Mouse (Mus musculus) hindbrain, embryonic 11.5 days (tissue): ENCODE results near the gene Rpl38. TPM values are rescaled to one million over a fixed set of nuclear protein-coding genes. Genes with fewer than 3 reads are reported as not detected.

Experiments
- ATAC-seq: fragments of 200-750 bp; cut with Nextera tagmentation; 2 replicates; pipeline ENCODE4 v1.8.0; 2017; ENCODE audit warnings: mild to moderate bottlenecking, moderate TSS enrichment, moderate library complexity; ENCODE audit not compliant: low FRiP score
- DNase-seq: peaks from one replicate; pipeline ENCODE4 v3.0.0-alpha.2; 2015; ENCODE audit warnings: low spot score
- H3K27ac ChIP-seq: fragments of 300-500 bp; sonication (generic); 2 replicates; pipeline ENCODE4 v1.5.1; 2014; ENCODE audit warnings: mild to moderate bottlenecking, low read depth, low read length
- H3K27me3 ChIP-seq: fragments of 300-500 bp; sonication (generic); 2 replicates; pipeline ENCODE4 v1.6.1; 2014; ENCODE audit warnings: mild to moderate bottlenecking, low read length, moderate library complexity, mixed read lengths; ENCODE audit not compliant: control insufficient read depth, insufficient read depth
- H3K36me3 ChIP-seq: fragments of 300-500 bp; sonication (generic); 2 replicates; pipeline ENCODE4 v1.6.1; 2014; ENCODE audit warnings: mild to moderate bottlenecking, low read length, moderate library complexity, mixed read lengths; ENCODE audit not compliant: control insufficient read depth, insufficient read depth
- H3K4me1 ChIP-seq: fragments of 300-500 bp; sonication (generic); replicated peaks from 2 replicates; pipeline ENCODE4 v1.6.1; 2014; ENCODE audit warnings: low read length, mixed read lengths; ENCODE audit not compliant: control insufficient read depth, insufficient read depth
- H3K4me2 ChIP-seq: fragments of 300-500 bp; sonication (generic); replicated peaks from 2 replicates; pipeline ENCODE4 v1.6.1; 2014; ENCODE audit warnings: mild to moderate bottlenecking, low read depth, low read length
- H3K4me3 ChIP-seq: fragments of 300-500 bp; sonication (generic); 2 replicates; pipeline ENCODE4 v1.5.1; 2014; ENCODE audit warnings: low read depth, low read length
- H3K9ac ChIP-seq: fragments of 300-500 bp; sonication (generic); 2 replicates; pipeline ENCODE4 v1.6.1; 2014; ENCODE audit warnings: low read depth, low read length
- H3K9me3 ChIP-seq: fragments of 300-500 bp; sonication (generic); 2 replicates; pipeline ENCODE4 v1.6.1; 2016; ENCODE audit warnings: low read length; ENCODE audit not compliant: control insufficient read depth
- WGBS: fragments of 180-500 bp; shearing (Covaris S2); extraction: QIAGEN DNeasy Blood & Tissue Kit; methylation state at CpG from one replicate; pipeline ENCODE4 v1.1.7; 2014; 5-methylcytosine and 5-hydroxymethylcytosine counted together
- polyA plus RNA-seq: library from polyadenylated mRNA; unstranded; fragments of >200 nt; fragmentation: Nextera tagmentation; extraction: Ambion mirVana; gene quantifications from 2 replicates; pipeline ENCODE4 v1.2.1, GENCODE M21; 2014

Rpl38 gene
- polyA plus RNA-seq, 1 experiment from 2014 or later: 833 TPM

DNA sequence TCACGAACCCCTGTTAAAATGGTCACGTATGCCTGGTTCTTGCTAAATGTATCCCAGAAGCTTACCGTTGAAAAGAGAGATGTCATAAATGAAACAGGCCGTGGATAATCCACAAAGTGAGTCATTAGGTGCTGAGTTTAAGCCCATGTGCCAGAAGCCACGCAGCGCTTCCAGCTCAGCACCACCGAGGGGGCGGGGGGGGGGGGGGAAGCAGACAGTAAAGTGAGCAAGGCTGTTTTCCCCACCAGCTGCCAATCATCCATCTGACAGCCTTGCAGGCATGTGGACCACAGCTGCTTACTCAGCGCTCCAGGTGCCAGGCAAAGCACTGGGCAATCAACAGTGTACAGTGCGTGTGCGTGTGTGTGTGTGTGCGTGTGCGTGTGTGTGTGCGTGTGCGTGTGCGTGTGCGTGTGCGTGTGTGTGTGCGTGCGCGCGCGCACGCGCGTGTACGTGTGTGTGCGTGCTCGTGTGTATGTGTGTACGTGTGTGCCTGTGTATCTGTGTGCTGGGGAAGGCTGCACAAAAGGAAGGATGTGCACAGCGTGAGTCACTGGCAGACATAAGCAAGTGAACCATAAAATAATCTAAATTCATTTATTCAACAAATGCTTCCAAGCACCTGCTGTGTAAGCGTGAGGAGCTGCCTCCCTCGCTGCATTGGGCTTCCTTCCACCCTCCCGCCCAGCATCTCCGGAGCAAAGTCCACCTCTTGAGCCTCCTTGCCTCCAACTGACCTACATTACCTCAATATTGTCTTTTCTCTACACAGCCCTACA lies 31.4 kb upstream of the Rpl38 start:
- DNase-seq: no peak
- H3K27me3 ChIP-seq: peaks cover 2% of the 10 kb centered on the region; the same call in 1 of the 2 replicates

GRCm38 (mm10) chr11:114638647-114639290 lies 29.6 kb upstream of the Rpl38 start:
- Histone ChIP-seq H3K9ac (no peak overlapping the region), H3K4me1 (peaks cover 9% of the 10 kb centered on the region; the same call in 1 of the 2 replicates), H3K9me3 (no peaks in the 10 kb centered on the region), H3K27ac (no peak overlapping the region), H3K36me3 (no peaks in the 10 kb centered on the region), H3K4me3 (no peak overlapping the region), H3K27me3 (peaks cover 2% of the 10 kb centered on the region; the same call in 1 of the 2 replicates), H3K4me2 (no peak overlapping the region)
- 55% methylated on average over 10 of the region's 10 CpGs for WGBS
- no peak for ATAC-seq
- no peak for DNase-seq

More for the DNA sequence above, 31.4 kb upstream of the Rpl38 start:
- H3K4me1 ChIP-seq: peaks cover 9% of the 10 kb centered on the region; the same call in 1 of the 2 replicates
- no peak overlapping the region for H3K9ac ChIP-seq
- 59% methylated on average over 34 of the region's 35 CpGs for WGBS
- ATAC-seq: 0 out of 2 replicates have a peak, but pooled peaks have one; percentile 45
- H3K9me3 ChIP-seq: no peaks in the 10 kb centered on the region
- no peaks in the 10 kb centered on the region for H3K36me3 ChIP-seq
- H3K4me2 ChIP-seq: no peak overlapping the region
- H3K4me3 ChIP-seq: no peak overlapping the region
- no peak overlapping the region for H3K27ac ChIP-seq

GRCm38 (mm10) chr11:114639681-114640103 lies 28.6 kb upstream of the Rpl38 start:
- H3K36me3 ChIP-seq: no peaks in the 10 kb centered on the region
- H3K27me3 ChIP-seq: peaks cover 2% of the 10 kb centered on the region; the same call in 1 of the 2 replicates
- H3K4me1 ChIP-seq: peaks cover 9% of the 10 kb centered on the region; the same call in 1 of the 2 replicates
- peak overlapping the region; percentile 35 for H3K4me2 ChIP-seq
- ATAC-seq (0 out of 2 replicates have a peak, but pooled peaks have one; percentile 15), DNase-seq (peak; percentile 55)
- H3K4me3 ChIP-seq: no peak overlapping the region
- 1% methylated on average over 19 of the region's 19 CpGs for WGBS
- H3K9me3 ChIP-seq: no peaks in the 10 kb centered on the region
- H3K9ac ChIP-seq: no peak overlapping the region
- H3K27ac ChIP-seq: no peak overlapping the region

DNA sequence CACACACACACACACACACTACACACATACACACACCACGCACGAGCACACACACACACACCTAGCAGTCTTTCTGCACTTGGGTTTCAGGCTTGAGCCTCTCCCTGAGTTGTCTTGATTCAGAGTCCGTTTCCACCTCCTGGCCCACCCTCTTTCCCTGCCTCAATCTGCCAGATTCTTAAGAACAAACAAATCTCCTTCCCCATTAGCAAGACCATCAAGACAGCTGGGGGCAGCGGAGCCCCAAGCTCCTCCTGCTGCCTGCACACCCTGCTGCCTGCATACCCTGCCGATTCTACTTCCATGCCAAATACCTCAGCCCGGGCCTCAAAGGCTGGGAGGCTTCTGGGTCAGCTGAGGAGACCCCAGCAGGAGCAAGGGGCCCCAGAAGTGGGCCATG lies 27.7 kb upstream of the Rpl38 start:
- ATAC-seq: no peak
- Histone ChIP-seq H3K27ac (no peak overlapping the region), H3K9me3 (no peaks in the 10 kb centered on the region), H3K4me2 (no peak overlapping the region), H3K4me3 (no peak overlapping the region), H3K36me3 (no peaks in the 10 kb centered on the region), H3K27me3 (peaks cover 2% of the 10 kb centered on the region; the same call in 1 of the 2 replicates), H3K9ac (no peak overlapping the region), H3K4me1 (peaks cover 9% of the 10 kb centered on the region; the same call in 1 of the 2 replicates)
- no peak for DNase-seq
- 39% methylated on average over 6 of the region's 6 CpGs for WGBS

- peaks cover 2% of the 10 kb centered on the region; the same call in 1 of the 2 replicates for H3K27me3 ChIP-seq
- no peak overlapping the region for H3K27ac ChIP-seq
- H3K4me3 ChIP-seq: no peak overlapping the region
- 91% methylated on average over 8 of the region's 8 CpGs for WGBS
- ATAC-seq (no peak), DNase-seq (no peak)
- no peaks in the 10 kb centered on the region for H3K9me3 ChIP-seq
- H3K4me2 ChIP-seq: no peak overlapping the region
- no peaks in the 10 kb centered on the region for H3K36me3 ChIP-seq
- peaks cover 9% of the 10 kb centered on the region; the same call in 1 of the 2 replicates for H3K4me1 ChIP-seq
- no peak overlapping the region for H3K9ac ChIP-seq
Measured at GRCm38 (mm10) chr11:114641136-114641535, 27.2 kb upstream of the Rpl38 start.

DNA sequence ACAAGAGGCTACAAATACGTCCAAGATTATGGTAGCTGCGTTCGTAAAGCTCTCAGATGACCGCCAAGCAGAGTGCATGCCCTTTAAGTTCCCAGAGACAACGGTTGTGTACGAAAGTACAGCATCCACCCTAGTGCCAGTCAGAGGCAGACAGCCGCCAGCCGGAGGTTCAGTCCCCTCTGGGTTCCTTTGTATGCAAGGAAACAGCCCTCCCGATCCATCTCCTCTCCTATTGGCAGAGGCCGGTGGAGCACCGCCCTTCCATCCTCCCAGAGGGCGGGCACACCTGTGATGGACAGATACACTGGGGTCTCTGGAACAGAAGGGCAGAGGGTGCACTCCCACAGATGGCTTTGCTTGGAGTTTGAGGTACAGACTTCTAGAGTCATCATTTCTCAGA lies 26.1 kb upstream of the Rpl38 start:
- WGBS: 59% methylated on average over 12 of the region's 12 CpGs
- DNase-seq (peak; percentile 42), ATAC-seq (peak; percentile 59; the same call in 1 of the 2 replicates)
- H3K36me3 ChIP-seq: no peaks in the 10 kb centered on the region
- H3K4me1 ChIP-seq: peaks cover 7% of the 10 kb centered on the region; the same call in 1 of the 2 replicates
- no peak overlapping the region for H3K27ac ChIP-seq
- H3K27me3 ChIP-seq: peaks cover 2% of the 10 kb centered on the region; the same call in 1 of the 2 replicates
- no peak overlapping the region for H3K4me3 ChIP-seq
- no peak overlapping the region for H3K4me2 ChIP-seq
- H3K9ac ChIP-seq: no peak overlapping the region
- no peaks in the 10 kb centered on the region for H3K9me3 ChIP-seq

- no peak for DNase-seq
- no peak overlapping the region for H3K27ac ChIP-seq
- H3K4me2 ChIP-seq: no peak overlapping the region
- H3K9ac ChIP-seq: no peak overlapping the region
- H3K9me3 ChIP-seq: no peaks in the 10 kb centered on the region
- H3K4me1 ChIP-seq: peaks cover 7% of the 10 kb centered on the region; the same call in 1 of the 2 replicates
- H3K27me3 ChIP-seq: peaks cover 2% of the 10 kb centered on the region; the same call in 1 of the 2 replicates
- no peaks in the 10 kb centered on the region for H3K36me3 ChIP-seq
- H3K4me3 ChIP-seq: no peak overlapping the region
- WGBS: 88% methylated on average over 11 of the region's 11 CpGs
- no peak for ATAC-seq
Measured at GRCm38 (mm10) chr11:114642926-114643325, 25.4 kb upstream of the Rpl38 start.

- no peak for ATAC-seq
- peaks cover 2% of the 10 kb centered on the region; the same call in 1 of the 2 replicates for H3K27me3 ChIP-seq
- H3K4me1 ChIP-seq: peaks cover 7% of the 10 kb centered on the region; the same call in 1 of the 2 replicates
- H3K4me3 ChIP-seq: no peak overlapping the region
- DNase-seq: no peak
- H3K9me3 ChIP-seq: no peaks in the 10 kb centered on the region
- no peaks in the 10 kb centered on the region for H3K36me3 ChIP-seq
- WGBS: 44% methylated on average over 2 of the region's 2 CpGs
- no peak overlapping the region for H3K4me2 ChIP-seq
- H3K9ac ChIP-seq: no peak overlapping the region
- no peak overlapping the region for H3K27ac ChIP-seq
Measured at GRCm38 (mm10) chr11:114644122-114644521, 24.2 kb upstream of the Rpl38 start.
